20 mouse cellular contexts compared by ENCODE assay signal in the genomic region with DNA sequence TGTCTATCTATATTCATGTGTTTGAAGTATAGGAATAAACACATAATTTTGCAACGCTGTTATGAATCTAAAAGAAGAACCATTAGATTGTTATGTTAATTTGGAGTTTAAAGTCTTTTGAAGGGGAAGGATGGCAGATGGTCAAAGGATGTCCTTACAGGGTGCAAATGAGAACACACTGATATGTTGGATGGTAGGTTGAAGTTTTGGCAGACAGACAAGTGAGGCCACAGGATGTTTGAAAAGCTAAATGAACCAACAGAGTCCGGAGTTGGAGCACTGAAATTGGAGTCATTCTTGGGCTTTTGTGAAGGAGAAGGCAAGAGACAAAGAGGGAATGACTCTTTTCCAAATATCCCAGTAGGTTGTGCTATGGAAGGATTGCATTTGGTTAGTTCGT.
A peak's percentile ranks its signal among the peaks of the same experiment; 100 is the strongest.
DNase-seq lines count a peak whose midpoint lies in the region; ATAC-seq lines count a peak whose summit lies in the region.
"Had no signal": no experiment of that assay in that cellular context is flagged by ENCODE, and none has a peak within 500 bp of the region (broad histone marks: within the 10 kb centered on the region; RNA-seq: fewer than 3 reads in every experiment).

No protein-coding gene starts in this region.

- H3K4me1 ChIP-seq in midbrain, embryonic 11.5 days (ENCODE audit: control insufficient read depth, insufficient read depth, low read length), result peaks cover under 1% of the 10 kb centered on the region; the same call in 1 of the 2 replicates
- H3K4me1 ChIP-seq in midbrain, embryonic 10.5 days, result peaks cover under 1% of the 10 kb centered on the region; the same call in 1 of the 2 replicates
- H3K4me1 ChIP-seq: embryonic facial prominence, embryonic 15.5 days; liver, embryonic 15.5 days; midbrain, embryonic 12.5 days had no signal

- H3K27me3 ChIP-seq in midbrain, embryonic 11.5 days (ENCODE audit: control insufficient read depth, insufficient read depth, low read length), result no peaks in the 10 kb centered on the region
- H3K27me3 ChIP-seq in midbrain, embryonic 10.5 days (ENCODE audit: low read depth, poor library complexity, severe bottlenecking), result no peaks in the 10 kb centered on the region
- H3K27me3 ChIP-seq: embryonic facial prominence, embryonic 15.5 days; liver, embryonic 15.5 days; midbrain, embryonic 12.5 days; neural tube, embryonic 13.5 days had no signal

- no peak overlapping the region for H3K9ac ChIP-seq in midbrain, embryonic 11.5 days (ENCODE audit: low read length)
- H3K9ac ChIP-seq: embryonic facial prominence, embryonic 15.5 days; forebrain, postnatal 0 days; liver, embryonic 15.5 days; midbrain, embryonic 12.5 days; neural tube, embryonic 13.5 days had no signal

- no peak overlapping the region for H3K4me3 ChIP-seq in midbrain, embryonic 11.5 days (ENCODE audit: low read depth, low read length)
- no peak overlapping the region for H3K4me3 ChIP-seq in midbrain, embryonic 10.5 days
- H3K4me3 ChIP-seq: embryonic facial prominence, embryonic 15.5 days; liver, embryonic 15.5 days; midbrain, embryonic 12.5 days; neural tube, embryonic 13.5 days had no signal

- no peak overlapping the region for H3K27ac ChIP-seq in midbrain, embryonic 11.5 days (ENCODE audit: low read depth, low read length)
- H3K27ac ChIP-seq in midbrain, embryonic 10.5 days (replicated peaks), result no peak overlapping the region
- H3K27ac ChIP-seq: embryonic facial prominence, embryonic 15.5 days; liver, embryonic 15.5 days; midbrain, embryonic 12.5 days; neural tube, embryonic 13.5 days had no signal

- WGBS in midbrain, embryonic 11.5 days, result 74% methylated on average over 3 of the region's 3 CpGs
- WGBS in midbrain, embryonic 10.5 days, result 85% methylated on average over 3 of the region's 3 CpGs

- DNase-seq in cerebellum, postnatal 4 days (ENCODE audit: low spot score in 2 of 2), result no peak
- peak; percentile 54 for DNase-seq in midbrain, embryonic 11.5 days (ENCODE audit: low spot score, missing footprints)
- DNase-seq in midbrain, embryonic 10.5 days (ENCODE audit: low spot score), result no peak
- DNase-seq in cerebellum, adult 9-11 months, result peak; percentile 95
- no peak for DNase-seq in adrenal gland, postnatal 10 days
- no peak for DNase-seq in urinary bladder, postnatal 14 days (ENCODE audit: low spot score)
- DNase-seq: adrenal gland, postnatal 14 days; forebrain, postnatal 0 days; gastrocnemius, postnatal 14 days; heart, adult 11 months; kidney, adult 18-20 months; kidney, postnatal 4 days; liver; thymus, postnatal 25 days had no signal

- no peak overlapping the region for H3K4me2 ChIP-seq in midbrain, embryonic 11.5 days
- H3K4me2 ChIP-seq: embryonic facial prominence, embryonic 15.5 days; heart, embryonic 11.5 days; liver, embryonic 15.5 days; midbrain, embryonic 12.5 days; neural tube, embryonic 13.5 days had no signal

- ATAC-seq in cerebellum, adult (ENCODE audit: insufficient number of reproducible peaks, low FRiP score, low TSS enrichment), result peak; percentile 97
- no peak for ATAC-seq in midbrain, embryonic 11.5 days (ENCODE audit: low FRiP score)
- ATAC-seq: forebrain, postnatal 0 days had no signal

- no peaks in the 10 kb centered on the region for H3K9me3 ChIP-seq in midbrain, embryonic 11.5 days (ENCODE audit: control insufficient read depth, low read length)
- H3K9me3 ChIP-seq in midbrain, embryonic 10.5 days (replicated peaks), result no peaks in the 10 kb centered on the region
- H3K9me3 ChIP-seq: embryonic facial prominence, embryonic 15.5 days; liver, embryonic 15.5 days; midbrain, embryonic 12.5 days; neural tube, embryonic 13.5 days had no signal

- no peaks in the 10 kb centered on the region for H3K36me3 ChIP-seq in midbrain, embryonic 11.5 days (ENCODE audit: control insufficient read depth, insufficient read depth, low read length)
- no peaks in the 10 kb centered on the region for H3K36me3 ChIP-seq in midbrain, embryonic 10.5 days
- H3K36me3 ChIP-seq: embryonic facial prominence, embryonic 15.5 days; liver, embryonic 15.5 days; midbrain, embryonic 12.5 days; neural tube, embryonic 13.5 days had no signal

Comparison
In these comparisons a context has a peak if more than half of its experiments do, and no peak if none do; other contexts are left out.
1. DNase-seq: peak in midbrain, embryonic 11.5 days (single experiment) and cerebellum, adult 9-11 months (single experiment); none in cerebellum, postnatal 4 days (0 of 2), midbrain, embryonic 10.5 days (single experiment), adrenal gland, postnatal 10 days (single experiment) and urinary bladder, postnatal 14 days (single experiment).